Mouse (Mus musculus) hindbrain, embryonic 16.5 days (tissue): ENCODE data around the gene Nenf. TPM values are rescaled to one million over a fixed set of nuclear protein-coding genes. Genes with fewer than 3 reads are reported as not detected.

Experiments
- ATAC-seq: fragments of 200-750 bp; cut with Nextera tagmentation; 2 replicates; pipeline ENCODE4 v1.8.0; 2017; ENCODE audit warnings: moderate TSS enrichment, moderate library complexity
- H3K27ac ChIP-seq: fragments of 300-500 bp; sonication (generic); 2 replicates; pipeline ENCODE4 v1.5.1; 2014; ENCODE audit warnings: low read depth, mild to moderate bottlenecking, control low read depth, low read length, moderate library complexity
- H3K27me3 ChIP-seq: fragments of 300-500 bp; sonication (generic); replicated peaks from 2 replicates; pipeline ENCODE4 v1.6.1; 2014; ENCODE audit warnings: low read length; ENCODE audit not compliant: control insufficient read depth, insufficient read depth
- H3K36me3 ChIP-seq: fragments of 300-500 bp; sonication (generic); 2 replicates; pipeline ENCODE4 v1.6.1; 2014; ENCODE audit warnings: mild to moderate bottlenecking, low read length, moderate library complexity, mixed read lengths; ENCODE audit not compliant: control insufficient read depth, insufficient read depth
- H3K4me1 ChIP-seq: fragments of 300-500 bp; sonication (generic); 2 replicates; pipeline ENCODE4 v1.6.1; 2014; ENCODE audit warnings: low read depth, low read length; ENCODE audit not compliant: control insufficient read depth, insufficient read depth
- H3K4me2 ChIP-seq: fragments of 300-500 bp; sonication (generic); 2 replicates; pipeline ENCODE4 v1.6.1; 2014; ENCODE audit warnings: mild to moderate bottlenecking, low read length, control low read depth, moderate library complexity
- H3K4me3 ChIP-seq: fragments of 300-500 bp; sonication (generic); 2 replicates; pipeline ENCODE4 v1.5.1; 2014; ENCODE audit warnings: mild to moderate bottlenecking, low read length, control low read depth, moderate library complexity
- H3K9ac ChIP-seq: fragments of 300-500 bp; sonication (generic); 2 replicates; pipeline ENCODE4 v1.6.1; 2014; ENCODE audit warnings: low read depth, mild to moderate bottlenecking, control low read depth, low read length, moderate library complexity
- H3K9me3 ChIP-seq: fragments of 300-500 bp; sonication (generic); 2 replicates; pipeline ENCODE4 v1.6.1; 2014; ENCODE audit warnings: mild to moderate bottlenecking, low read length, moderate library complexity; ENCODE audit not compliant: control insufficient read depth
- WGBS: fragments of 180-500 bp; shearing (Covaris S2); extraction: QIAGEN DNeasy Blood & Tissue Kit; methylation state at CpG from one replicate; pipeline ENCODE4 v1.1.7; 2014; 5-methylcytosine and 5-hydroxymethylcytosine counted together
- polyA plus RNA-seq: library from polyadenylated mRNA; unstranded; fragments of >200 nt; fragmentation: Nextera tagmentation; extraction: Ambion mirVana; gene quantifications from 2 replicates; pipeline ENCODE4 v1.2.1, GENCODE M21; 2015

The Nenf gene
- polyA plus RNA-seq, 1 experiment from 2014 or later: 149 TPM

DNA sequence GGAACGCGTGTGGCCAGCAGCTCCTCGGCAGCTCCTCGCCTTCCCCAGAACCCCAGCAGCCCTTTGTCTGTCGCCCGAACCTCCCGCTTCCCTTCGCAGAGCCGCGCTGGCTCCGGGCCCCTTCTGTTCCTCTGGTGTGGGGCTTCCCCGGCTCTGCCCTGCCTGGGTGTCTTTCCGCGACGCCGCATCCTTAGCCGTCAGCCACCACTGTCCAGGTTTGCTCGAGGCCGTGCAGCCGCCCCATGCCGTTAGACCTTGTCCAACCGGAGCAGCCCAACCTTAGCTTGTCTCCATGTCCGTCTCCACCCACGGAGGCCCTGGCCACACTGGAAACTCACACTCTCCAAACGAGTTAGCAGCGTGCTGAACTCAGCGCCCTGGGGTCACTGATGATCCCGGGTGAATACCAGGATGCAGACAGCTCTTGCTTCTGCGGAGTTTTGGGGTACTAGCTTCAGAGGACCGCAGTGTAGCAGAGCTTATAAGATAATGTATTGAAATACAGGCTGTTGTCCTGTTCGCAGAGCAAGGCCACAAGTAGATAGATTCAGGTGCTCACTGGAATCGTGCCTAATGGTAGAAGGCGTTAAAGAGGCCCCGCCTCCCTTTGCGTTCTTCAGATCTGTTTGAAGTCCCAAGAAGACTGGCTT lies 8.4 kb upstream of the Nenf start:
- WGBS: 1% methylated on average over 33 of the region's 35 CpGs
- Histone ChIP-seq H3K4me3 (peak overlapping the region; percentile 88), H3K9ac (peak overlapping the region; percentile 95), H3K4me1 (peaks cover 19% of the 10 kb centered on the region), H3K9me3 (no peaks in the 10 kb centered on the region), H3K4me2 (peak overlapping the region; percentile 79), H3K27ac (peak overlapping the region; percentile 88), H3K27me3 (no peaks in the 10 kb centered on the region), H3K36me3 (no peaks in the 10 kb centered on the region; the same call in 1 of the 2 replicates)
- peak; percentile 65 for ATAC-seq

GRCm38 (mm10) chr1:191325726-191326232 lies 7.8 kb upstream of the Nenf start, which contains the start of gene Tmem206:
TSS of gene Tmem206 (plus strand) at chr1:191325912.
- under 1% methylated on average over 42 of the region's 42 CpGs for WGBS

GRCm38 (mm10) chr1:191324733-191325590 lies 7.0 kb upstream of the Nenf start:
- Histone ChIP-seq H3K27ac (peak overlapping the region; percentile 88), H3K4me3 (peak overlapping the region; percentile 88), H3K4me1 (peaks cover 19% of the 10 kb centered on the region), H3K4me2 (peak overlapping the region; percentile 79), H3K36me3 (no peaks in the 10 kb centered on the region), H3K9ac (peak overlapping the region; percentile 65), H3K27me3 (no peaks in the 10 kb centered on the region), H3K9me3 (no peaks in the 10 kb centered on the region)
- ATAC-seq: peak; percentile 2; the same call in 1 of the 2 replicates
- 87% methylated on average over 7 of the region's 7 CpGs for WGBS

More at GRCm38 (mm10) chr1:191325726-191326232, 7.8 kb upstream of the Nenf start, which contains the start of gene Tmem206:
- Histone ChIP-seq H3K9ac (peak within 1 kb of the TSS; percentile 95), H3K27ac (peak within 1 kb of the TSS; percentile 88), H3K4me3 (peak within 1 kb of the TSS; percentile 88), H3K4me1 (peaks cover 19% of the 10 kb centered on the region), H3K36me3 (no peaks in the 10 kb centered on the region), H3K4me2 (peak within 1 kb of the TSS; percentile 79), H3K9me3 (no peaks in the 10 kb centered on the region), H3K27me3 (no peaks in the 10 kb centered on the region)
- ATAC-seq: peak; percentile 96

DNA sequence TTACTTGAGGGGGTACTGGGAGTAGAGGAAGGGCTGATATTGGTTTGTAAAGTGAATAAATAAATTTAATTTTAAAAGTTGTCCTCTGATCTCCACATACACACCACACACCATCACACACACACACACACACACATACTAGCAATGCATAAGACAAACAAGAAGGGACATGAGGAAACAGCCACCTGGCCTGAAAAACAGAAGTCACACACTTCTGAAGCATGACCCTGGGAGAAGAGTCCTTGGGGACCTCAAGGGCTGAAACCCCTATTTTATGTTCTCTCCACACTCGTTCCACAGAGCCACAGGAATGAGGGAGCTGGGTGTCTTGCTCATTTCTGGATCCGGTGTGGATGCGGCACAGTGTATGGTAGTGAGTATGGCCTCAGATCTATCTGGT lies 5.4 kb upstream of the Nenf start:
- Histone ChIP-seq H3K36me3 (no peaks in the 10 kb centered on the region), H3K9ac (no peak overlapping the region), H3K4me3 (no peak overlapping the region), H3K27me3 (no peaks in the 10 kb centered on the region), H3K4me1 (peaks cover 18% of the 10 kb centered on the region), H3K27ac (no peak overlapping the region), H3K4me2 (no peak overlapping the region), H3K9me3 (no peaks in the 10 kb centered on the region)
- 93% methylated on average over 3 of the region's 3 CpGs for WGBS
- ATAC-seq: no peak

GRCm38 (mm10) chr1:191318686-191319085 lies 692 bp upstream of the Nenf start:
- Histone ChIP-seq H3K27ac (no peak overlapping the region), H3K4me2 (no peak overlapping the region), H3K9me3 (no peaks in the 10 kb centered on the region), H3K27me3 (no peaks in the 10 kb centered on the region), H3K4me3 (no peak overlapping the region), H3K9ac (no peak overlapping the region), H3K4me1 (no peaks in the 10 kb centered on the region; the same call in 1 of the 2 replicates), H3K36me3 (no peaks in the 10 kb centered on the region)
- 66% methylated on average over 5 of the region's 5 CpGs for WGBS
- ATAC-seq: no peak

GRCm38 (mm10) chr1:191316818-191317217 lies 1.2 kb downstream of the Nenf start:
- no peaks in the 10 kb centered on the region for H3K9me3 ChIP-seq
- H3K9ac ChIP-seq: peak overlapping the region; percentile 96; the same call in 1 of the 2 replicates
- peaks cover 4% of the 10 kb centered on the region; the same call in 1 of the 2 replicates for H3K4me1 ChIP-seq
- H3K27ac ChIP-seq: no peak overlapping the region
- H3K27me3 ChIP-seq: no peaks in the 10 kb centered on the region
- ATAC-seq: no peak
- H3K4me2 ChIP-seq: peak overlapping the region; percentile 94
- WGBS: 82% methylated on average over 8 of the region's 8 CpGs
- no peak overlapping the region for H3K4me3 ChIP-seq
- no peaks in the 10 kb centered on the region for H3K36me3 ChIP-seq

GRCm38 (mm10) chr1:191313926-191314325 lies 4.1 kb downstream of the Nenf start:
- H3K9ac ChIP-seq: no peak overlapping the region
- peaks cover 4% of the 10 kb centered on the region; the same call in 1 of the 2 replicates for H3K4me1 ChIP-seq
- 75% methylated on average over 4 of the region's 4 CpGs for WGBS
- H3K27ac ChIP-seq: no peak overlapping the region
- no peaks in the 10 kb centered on the region for H3K27me3 ChIP-seq
- no peak for ATAC-seq
- H3K36me3 ChIP-seq: no peaks in the 10 kb centered on the region
- H3K4me3 ChIP-seq: no peak overlapping the region
- no peaks in the 10 kb centered on the region for H3K9me3 ChIP-seq
- H3K4me2 ChIP-seq: no peak overlapping the region

DNA sequence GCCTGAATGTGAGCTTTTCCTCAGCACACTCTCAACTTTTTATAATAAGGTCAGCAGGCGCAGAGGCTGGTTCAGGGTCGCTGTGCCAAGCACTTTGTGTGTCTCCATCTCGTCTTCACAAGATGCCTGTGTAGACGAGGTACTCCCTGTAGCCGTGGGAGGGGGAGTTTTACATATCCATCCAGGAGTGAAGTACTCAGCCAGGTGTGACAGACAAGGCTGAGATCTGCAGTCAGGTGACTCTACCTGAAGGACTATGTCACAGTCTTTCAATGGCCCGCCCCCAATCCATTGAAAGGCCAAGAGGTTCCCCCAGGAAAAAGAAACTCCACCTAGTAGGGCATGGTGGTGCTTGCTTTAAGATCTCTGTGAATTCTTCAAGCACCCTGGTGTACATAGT lies 4.8 kb downstream of the Nenf start:
- Histone ChIP-seq H3K4me2 (peak overlapping the region; percentile 53), H3K27ac (no peak overlapping the region), H3K4me1 (peaks cover 4% of the 10 kb centered on the region; the same call in 1 of the 2 replicates), H3K4me3 (no peak overlapping the region; the same call in 1 of the 2 replicates), H3K9me3 (no peaks in the 10 kb centered on the region), H3K27me3 (no peaks in the 10 kb centered on the region), H3K9ac (peak overlapping the region; percentile 65; the same call in 1 of the 2 replicates), H3K36me3 (no peaks in the 10 kb centered on the region)
- ATAC-seq: no peak
- WGBS: 74% methylated on average over 6 of the region's 6 CpGs
